Mouse (Mus musculus) myocyte (in vitro differentiated cells): ENCODE measurements around the gene Myo16. TPM values are rescaled to one million over a fixed set of nuclear protein-coding genes. Genes with fewer than 3 reads are reported as not detected.

Source experiments
- H3K27me3 ChIP-seq: one replicate; pipeline ENCODE4 v1.6.1; 2011; ENCODE audit not compliant: control insufficient read depth, insufficient read depth, insufficient read length
- H3K36me3 ChIP-seq: one replicate; pipeline ENCODE4 v1.6.1; 2011; ENCODE audit not compliant: control insufficient read depth, insufficient read depth
- H3K4me2 ChIP-seq: one replicate; pipeline ENCODE4 v1.6.1; 2011; ENCODE audit warnings: low read depth, control low read depth
- H3K4me3 ChIP-seq: one replicate; pipeline ENCODE4 v1.5.1; 2011; ENCODE audit warnings: mild to moderate bottlenecking, control low read depth, moderate library complexity
- H3K79me2 ChIP-seq: one replicate; pipeline ENCODE4 v1.6.1; 2011; ENCODE audit not compliant: control insufficient read depth, insufficient read depth
- H3ac ChIP-seq: one replicate; pipeline ENCODE4 v1.6.1; 2011; ENCODE audit not compliant: control insufficient read depth, insufficient read length
- CEBPB ChIP-seq: IDR thresholded peaks from 2 replicates; pipeline ENCODE4 v1.6.1; 2011; ENCODE audit warnings: mild to moderate bottlenecking, moderate library complexity; ENCODE audit not compliant: poor library complexity, insufficient read depth, severe bottlenecking
- E2F4 ChIP-seq: IDR thresholded peaks from one replicate; pipeline ENCODE4 v1.6.1; 2011; ENCODE audit warnings: mild to moderate bottlenecking, control low read depth, moderate library complexity; ENCODE audit not compliant: insufficient read depth
- MAX ChIP-seq: IDR thresholded peaks from one replicate; pipeline ENCODE4 v1.6.1; 2011; ENCODE audit warnings: low read depth, mild to moderate bottlenecking, control low read depth
- MYOD1 ChIP-seq, 3 experiments: IDR thresholded peaks; one replicate each; pipeline ENCODE4 v1.6.1; 2011; ENCODE audit warnings: control low read depth in 2 of 3, low read depth in 2 of 3, mild to moderate bottlenecking in 2 of 3, moderate library complexity in 1 of 3; ENCODE audit not compliant: insufficient read length in 2 of 3, control insufficient read depth in 1 of 3
- MYOG ChIP-seq, 3 experiments: IDR thresholded peaks; one replicate each; pipeline ENCODE4 v1.6.1; 2011; ENCODE audit warnings: control low read depth in 2 of 3, low read depth in 2 of 3, mild to moderate bottlenecking in 2 of 3; ENCODE audit not compliant: insufficient read length in 2 of 3, control insufficient read depth in 1 of 3, insufficient read depth in 1 of 3
- POLR2A ChIP-seq: IDR thresholded peaks from one replicate; pipeline ENCODE4 v1.6.1; 2011; ENCODE audit warnings: low read depth, mild to moderate bottlenecking, control low read depth, moderate library complexity; ENCODE audit not compliant: insufficient read length
- POLR2AphosphoS2 ChIP-seq: IDR thresholded peaks from one replicate; pipeline ENCODE4 v1.6.1; 2011; ENCODE audit warnings: low read depth, control low read depth; ENCODE audit not compliant: insufficient read length
- REST ChIP-seq: IDR thresholded peaks from one replicate; pipeline ENCODE4 v1.6.1; 2011; ENCODE audit warnings: mild to moderate bottlenecking, control low read depth, moderate library complexity; ENCODE audit not compliant: insufficient read depth, insufficient read length
- SRF ChIP-seq: IDR thresholded peaks from one replicate; pipeline ENCODE4 v1.6.1; 2011; ENCODE audit warnings: low read depth; ENCODE audit not compliant: control insufficient read depth, insufficient read length
- TCF12 ChIP-seq: IDR thresholded peaks from one replicate; pipeline ENCODE4 v1.6.1; 2011; ENCODE audit warnings: mild to moderate bottlenecking, control low read depth; ENCODE audit not compliant: poor library complexity, insufficient read depth, severe bottlenecking
- TCF3 ChIP-seq: IDR thresholded peaks from one replicate; pipeline ENCODE4 v1.6.1; 2011; ENCODE audit warnings: low read depth, control low read depth; ENCODE audit not compliant: insufficient read length
- USF1 ChIP-seq: IDR thresholded peaks from one replicate; pipeline ENCODE4 v1.6.1; 2011; ENCODE audit warnings: low read depth, mild to moderate bottlenecking, control low read depth, moderate library complexity
- polyA plus RNA-seq: library from polyadenylated mRNA; unstranded; fragments of >200 nt; fragmentation: generic; extraction: Trizol; gene quantifications from one replicate; pipeline ENCODE4 v1.2.1, GENCODE M21; 2012; ENCODE audit warnings: missing spikeins

Gene Myo16
- polyA plus RNA-seq, 1 experiment, result 0.01 TPM

DNA sequence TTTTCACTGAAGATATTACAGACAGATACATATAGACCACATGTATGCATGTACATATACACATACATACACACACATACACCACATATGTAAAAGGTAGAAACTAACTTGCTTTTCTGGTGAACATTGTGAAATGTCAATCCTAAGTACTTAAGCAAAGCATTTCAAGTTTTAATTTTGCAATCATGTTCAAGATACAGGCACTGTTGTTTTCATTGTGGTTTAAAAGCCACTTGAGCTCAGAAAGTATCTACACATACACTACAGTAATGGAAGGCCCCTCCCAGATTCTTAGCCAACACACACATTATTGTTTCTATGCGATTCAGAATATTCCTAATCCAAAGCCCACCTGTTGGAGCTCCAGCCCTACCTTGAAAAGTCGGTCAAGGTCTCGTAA is 348.0 kb downstream of the Myo16 start:
- Histone ChIP-seq H3K4me2 (no peak overlapping the region), H3K27me3 (no peaks in the 10 kb centered on the region), H3ac (no peak overlapping the region), H3K4me3 (no peak overlapping the region), H3K36me3 (no peaks in the 10 kb centered on the region), H3K79me2 (no peaks in the 10 kb centered on the region)
- no peak for TF ChIP-seq MAX

DNA sequence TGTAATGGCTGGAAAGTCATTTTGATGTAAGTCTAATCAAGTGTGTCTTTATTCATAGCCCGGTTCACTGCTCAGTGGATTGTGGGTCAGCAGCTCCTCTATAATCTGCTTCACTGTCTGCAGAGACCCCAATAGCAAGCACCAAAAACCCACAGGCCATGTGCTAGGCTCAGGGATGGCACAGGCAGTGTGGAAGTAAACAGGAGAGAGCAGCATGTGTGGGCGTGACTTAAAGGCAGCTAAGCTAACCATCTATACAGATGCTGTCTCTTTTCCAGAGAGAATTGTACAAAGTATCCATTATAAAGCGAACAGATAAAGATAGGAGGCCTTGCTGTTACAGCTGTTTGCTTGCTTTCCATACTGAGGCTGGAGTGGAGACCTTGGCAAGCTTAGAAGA is 358.4 kb downstream of the Myo16 start:
- no peak for TF ChIP-seq MYOG (IDR thresholded peaks at IDR 0.05; ENCODE audit: control insufficient read depth in 1 of 3, insufficient read depth in 1 of 3, insufficient read length in 2 of 3, low read depth in 2 of 3)
- TF ChIP-seq SRF, result no peak
- TF ChIP-seq MAX, result no peak
- no peak for TF ChIP-seq USF1
- no peak for TF ChIP-seq MYOD1 (IDR thresholded peaks at IDR 0.05; ENCODE audit: control insufficient read depth in 1 of 3, insufficient read length in 2 of 3, low read depth in 2 of 3)
- TF ChIP-seq TCF12, result no peak
- TF ChIP-seq POLR2AphosphoS2, result no peak
- TF ChIP-seq TCF3, result no peak
- no peak for TF ChIP-seq REST
- Histone ChIP-seq H3K4me2 (no peak overlapping the region), H3ac (no peak overlapping the region), H3K4me3 (no peak overlapping the region), H3K79me2 (no peaks in the 10 kb centered on the region), H3K27me3 (no peaks in the 10 kb centered on the region), H3K36me3 (no peaks in the 10 kb centered on the region)

DNA sequence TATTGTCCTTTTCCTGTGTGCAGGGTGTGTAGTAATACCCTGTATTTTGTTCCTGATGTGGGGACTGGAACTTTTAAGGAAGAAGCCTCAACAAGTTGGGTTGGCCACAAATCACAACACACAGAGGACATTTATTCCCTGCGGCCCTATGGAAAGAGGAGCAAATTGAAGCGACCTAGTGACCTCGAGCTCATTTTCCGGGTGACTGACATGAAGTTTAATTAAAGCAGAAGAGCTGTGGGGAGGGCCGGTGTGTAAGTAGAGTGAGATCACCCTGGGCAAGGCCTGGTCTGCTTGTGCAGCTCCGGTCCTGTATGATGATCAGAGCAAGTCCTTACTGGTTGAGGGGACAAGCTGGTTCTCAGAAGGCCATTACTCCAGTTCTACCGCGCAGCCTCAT is 363.7 kb downstream of the Myo16 start:
- TF ChIP-seq MAX (no peak), REST (no peak), POLR2A (no peak), MYOD1 (IDR thresholded peaks at IDR 0.05; ENCODE audit: control insufficient read depth in 1 of 3, insufficient read length in 2 of 3, low read depth in 2 of 3) (no peak), SRF (no peak), TCF3 (no peak), E2F4 (no peak), USF1 (no peak), TCF12 (no peak), CEBPB (no peak), POLR2AphosphoS2 (no peak), MYOG (IDR thresholded peaks at IDR 0.05; ENCODE audit: control insufficient read depth in 1 of 3, insufficient read depth in 1 of 3, insufficient read length in 2 of 3, low read depth in 2 of 3) (no peak)
- Histone ChIP-seq H3K36me3 (no peaks in the 10 kb centered on the region), H3K4me2 (no peak overlapping the region), H3K79me2 (no peaks in the 10 kb centered on the region), H3K4me3 (no peak overlapping the region), H3ac (no peak overlapping the region), H3K27me3 (peaks cover 5% of the 10 kb centered on the region)

DNA sequence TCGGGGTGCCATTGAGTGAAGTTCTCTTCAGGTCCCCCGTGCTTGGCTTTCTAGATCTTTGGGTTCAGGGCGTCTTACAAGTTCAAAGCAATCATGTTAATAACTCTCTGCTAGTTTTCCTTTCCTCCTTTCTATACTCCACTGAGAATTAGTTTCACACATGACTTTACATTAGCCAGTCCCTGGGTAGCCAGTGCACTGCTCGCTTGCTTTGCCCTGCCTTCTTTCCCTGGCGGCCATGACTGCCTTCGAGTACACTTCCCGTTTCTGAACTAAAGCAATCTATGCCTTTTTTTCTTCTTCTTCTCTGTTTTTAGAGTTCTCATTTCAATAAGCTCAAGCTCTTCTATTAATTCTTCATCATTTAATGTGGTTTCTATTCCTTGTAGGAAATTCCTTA is 365.6 kb downstream of the Myo16 start:
- H3K27me3 ChIP-seq, result peaks cover 5% of the 10 kb centered on the region
- peak overlapping the region; percentile 2 for H3K4me2 ChIP-seq
- H3K79me2 ChIP-seq, result no peaks in the 10 kb centered on the region
- H3K36me3 ChIP-seq, result no peaks in the 10 kb centered on the region
- no peak overlapping the region for H3ac ChIP-seq
- TF ChIP-seq MAX, result no peak
- no peak for TF ChIP-seq USF1
- TF ChIP-seq MYOD1 (IDR thresholded peaks at IDR 0.05; ENCODE audit: control insufficient read depth in 1 of 3, insufficient read length in 2 of 3, low read depth in 2 of 3), result no peak
- TF ChIP-seq MYOG (IDR thresholded peaks at IDR 0.05; ENCODE audit: control insufficient read depth in 1 of 3, insufficient read depth in 1 of 3, insufficient read length in 2 of 3, low read depth in 2 of 3), result no peak
- no peak for TF ChIP-seq POLR2A
- no peak for TF ChIP-seq REST
- TF ChIP-seq SRF, result no peak
- TF ChIP-seq TCF3, result no peak
- TF ChIP-seq TCF12, result no peak
- no peak for TF ChIP-seq POLR2AphosphoS2
- TF ChIP-seq E2F4, result no peak
- no peak for TF ChIP-seq CEBPB
- no peak overlapping the region for H3K4me3 ChIP-seq

DNA sequence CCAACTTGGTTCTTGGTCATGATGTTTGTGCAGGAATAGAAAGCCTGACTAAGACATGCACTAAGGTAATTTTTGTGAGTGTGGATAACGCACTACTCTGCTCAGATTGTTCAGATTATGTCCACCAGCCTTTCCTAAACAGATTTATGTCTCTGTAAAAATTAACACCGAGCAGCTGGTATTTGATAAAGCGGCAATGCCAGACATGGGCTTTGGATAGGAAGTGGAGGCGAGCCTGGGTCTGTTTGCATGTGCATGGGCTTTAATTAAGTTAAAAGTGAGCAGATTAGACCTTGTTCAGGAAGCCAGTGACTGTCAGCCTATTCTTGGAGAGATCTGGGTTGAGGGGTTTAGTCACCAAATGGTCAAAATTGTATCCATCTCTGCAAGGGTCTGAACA is 367.8 kb downstream of the Myo16 start:
- no peaks in the 10 kb centered on the region for H3K79me2 ChIP-seq
- no peaks in the 10 kb centered on the region for H3K36me3 ChIP-seq
- H3ac ChIP-seq, result no peak overlapping the region
- H3K4me3 ChIP-seq, result no peak overlapping the region
- peaks cover 5% of the 10 kb centered on the region for H3K27me3 ChIP-seq
- no peak overlapping the region for H3K4me2 ChIP-seq
- no peak for TF ChIP-seq MAX
- no peak for TF ChIP-seq TCF12
- no peak for TF ChIP-seq MYOG (IDR thresholded peaks at IDR 0.05; ENCODE audit: control insufficient read depth in 1 of 3, insufficient read depth in 1 of 3, insufficient read length in 2 of 3, low read depth in 2 of 3)
- TF ChIP-seq MYOD1 (IDR thresholded peaks at IDR 0.05; ENCODE audit: control insufficient read depth in 1 of 3, insufficient read length in 2 of 3, low read depth in 2 of 3), result no peak
- TF ChIP-seq POLR2A, result no peak
- no peak for TF ChIP-seq TCF3
- no peak for TF ChIP-seq USF1
- TF ChIP-seq CEBPB, result no peak
- no peak for TF ChIP-seq POLR2AphosphoS2
- no peak for TF ChIP-seq REST
- TF ChIP-seq SRF, result no peak
- TF ChIP-seq E2F4, result no peak
